Mouse (Mus musculus) ES-E14 (cell line): ENCODE data around the gene Cfap73.

ENCODE experiments used
- CHD2 ChIP-seq: IDR thresholded peaks from 2 replicates; pipeline ENCODE4 v1.6.1; 2014; ENCODE audit warnings: mild to moderate bottlenecking, low read depth, low read length, inconsistent platforms
- MAFK ChIP-seq: IDR thresholded peaks from 2 replicates; pipeline ENCODE4 v1.6.1; 2014; ENCODE audit warnings: mild to moderate bottlenecking, low read depth, low read length, inconsistent platforms; ENCODE audit not compliant: insufficient read depth

- TF ChIP-seq CHD2 (peak; percentile 93), MAFK (no peak)
These were observed 45.4 kb downstream of the Cfap73 start, which contains the start of the genes Tpcn1 and Iqcd for GRCm38 (mm10) chr5:120588569-120589094.
